Mouse (Mus musculus) B cell, adult (primary cell): ENCODE results near the gene Gphn. TPM values are rescaled to one million over a fixed set of nuclear protein-coding genes. Genes with fewer than 3 reads are reported as not detected.

Experiments used
- total RNA-seq: library from RNA; stranded (reverse); gene quantifications from 4 replicates; pipeline ENCODE4 v1.2.4, GENCODE M21; 2023; ENCODE audit not compliant: inconsistent age

The Gphn gene
- total RNA-seq: 12.9 to 17.0 TPM (median 15.5 TPM) in 4 replicates

DNA sequence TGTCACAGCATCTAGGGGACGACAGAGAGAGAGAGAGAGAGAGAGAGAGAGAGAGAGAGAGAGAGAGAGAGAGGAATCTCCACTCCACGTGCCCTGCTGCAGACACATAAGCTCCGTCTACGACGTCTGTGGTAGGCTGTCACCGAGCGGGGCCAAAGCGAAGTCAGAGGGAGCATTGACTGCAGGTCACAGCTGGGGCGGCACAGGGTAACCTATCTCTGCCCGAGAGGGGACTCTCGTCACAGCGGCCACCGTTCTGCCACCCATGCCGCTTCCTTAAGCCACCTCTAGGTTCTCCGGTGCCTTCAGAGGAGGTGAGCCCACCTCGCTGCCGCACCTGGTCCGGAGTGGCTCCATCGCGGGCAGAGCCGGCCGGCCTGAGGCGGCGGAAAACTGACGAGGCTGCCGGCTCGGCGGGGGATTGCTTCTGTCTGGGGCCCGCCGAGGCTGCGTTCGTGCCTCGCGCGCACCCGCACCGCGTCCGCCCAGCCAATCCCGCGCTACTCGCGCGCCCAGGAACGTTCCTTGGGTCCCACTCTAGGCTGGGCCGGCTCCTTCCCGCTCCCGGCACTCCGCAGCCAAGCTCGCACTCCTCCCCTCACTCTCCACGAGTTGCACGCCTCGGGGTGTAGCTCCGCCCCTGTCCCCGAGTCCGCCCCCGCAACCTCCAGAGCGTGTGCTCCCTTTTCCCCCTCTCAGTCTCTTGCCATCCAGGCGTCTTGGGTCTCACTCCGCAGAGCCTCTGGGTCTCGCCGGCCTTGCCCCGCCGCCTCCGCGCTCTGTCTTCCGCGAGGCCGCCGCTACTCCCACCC lies at the start of gene Gphn:
Gene Gphn, plus strand, starts transcription at position 673 of the 812 bp plus-strand sequence.

DNA sequence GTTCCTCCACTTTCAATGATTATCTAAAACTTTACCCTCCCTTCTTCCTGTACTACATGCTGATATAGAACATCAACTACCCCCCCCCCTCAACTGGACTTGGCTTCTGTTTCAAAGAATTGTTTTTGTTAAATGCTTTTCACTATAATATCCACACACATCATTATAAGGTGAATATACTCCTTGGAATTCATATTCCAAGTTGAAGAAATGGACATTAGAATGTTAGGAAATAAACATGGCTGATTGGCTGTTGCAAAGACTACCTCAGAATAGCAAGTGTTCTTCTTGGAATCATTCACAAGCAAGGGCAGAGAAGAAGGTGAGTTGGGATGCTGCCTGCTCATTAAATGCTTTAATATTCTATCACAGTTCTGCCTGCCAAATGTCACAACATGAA lies 32.2 kb upstream of the Gphn start, which contains the start of gene Gm6657:
Gene Gm6657, plus strand, starts transcription at position 301 of the 400 bp plus-strand sequence.

DNA sequence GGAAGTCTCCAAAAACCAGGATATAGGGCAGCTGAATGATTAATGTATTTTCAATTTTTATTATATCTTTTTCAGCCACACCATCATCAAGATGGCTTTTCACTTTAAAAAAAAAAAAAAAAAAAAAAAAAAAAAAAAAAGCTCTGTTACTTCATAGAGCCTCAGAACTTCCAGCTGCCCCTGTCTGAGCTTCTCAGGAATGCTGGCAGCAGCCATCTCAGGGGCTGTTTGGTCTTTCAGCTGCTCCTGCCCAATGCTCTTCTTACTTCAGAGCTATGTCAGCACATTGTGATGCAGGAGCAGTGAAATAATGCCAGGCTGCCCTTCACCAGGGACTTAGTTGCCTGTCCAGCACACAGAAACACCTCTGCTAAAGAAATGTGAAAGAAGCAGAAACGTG lies 465.1 kb downstream of the Gphn start, which contains the start of gene Fam71d:
Gene Fam71d, plus strand, starts transcription at position 211 of the 400 bp plus-strand sequence.

Other genes starting within 250 kb of the Gphn start
- gene Gm6657, start 32.1 kb upstream of the Gphn start, total RNA-seq: not detected in 4 replicates